Mouse (Mus musculus): ENCODE measurements at regions not wholly inside any gene's neighbourhood (a gene's known extent, or its start where the extent isn't known, plus 50 kb on each side); places are given as distances from the start of the nearest gene placed in this dataset.

GRCm38 (mm10) chr12:92294887-92295286 is 445.9 kb upstream of the Sel1l start:
- intact Hi-C loops (cut with DNase I): loop anchor here (5.0 kb wide), 2 partner anchors 103 to 223 kb away; no protein-coding TSS in a partner anchor
- DNase-seq (ENCODE audit: low spot score in 2 of 2): peak in 1 of 2 experiments; percentile 61

GRCm38 (mm10) chr12:92293341-92293720 is 444.4 kb upstream of the Sel1l start:
- no peak for DNase-seq (ENCODE audit: low spot score in 2 of 2)
- intact Hi-C loops (cut with DNase I): no loop called here

GRCm38 (mm10) chr12:92292460-92293340 is 443.7 kb upstream of the Sel1l start:
- DNase-seq (ENCODE audit: low spot score in 2 of 2): no peak
- intact Hi-C loops (cut with DNase I): no loop called here

- intact Hi-C loops (cut with DNase I): no loop called here
- DNase-seq (ENCODE audit: low spot score in 2 of 2): no peak
Measured at GRCm38 (mm10) chr12:92291490-92291889, 442.5 kb upstream of the Sel1l start.

GRCm38 (mm10) chr12:92285511-92285910 is 436.6 kb upstream of the Sel1l start:
- DNase-seq (ENCODE audit: low spot score in 2 of 2): no peak
- intact Hi-C loops (cut with DNase I): no loop called here

GRCm38 (mm10) chr12:92280470-92280869 is 431.5 kb upstream of the Sel1l start:
- no peak for DNase-seq (ENCODE audit: low spot score in 2 of 2)
- intact Hi-C loops (cut with DNase I): no loop called here

- intact Hi-C loops (cut with DNase I): no loop called here
- no peak for DNase-seq (ENCODE audit: low spot score in 2 of 2)
Measured at GRCm38 (mm10) chr12:92251962-92252361, 403.0 kb upstream of the Sel1l start.

GRCm38 (mm10) chr12:92246790-92247451 is 398.0 kb upstream of the Sel1l start:
- intact Hi-C loops (cut with DNase I): no loop called here
- peak in 1 of 2 experiments; percentile 20 for DNase-seq (ENCODE audit: low spot score in 2 of 2)

- intact Hi-C loops (cut with DNase I): no loop called here
- DNase-seq (ENCODE audit: low spot score in 2 of 2): peak in 1 of 2 experiments; percentile 55
Measured at GRCm38 (mm10) chr12:92239956-92240699, 391.2 kb upstream of the Sel1l start.

- no peak for DNase-seq (ENCODE audit: low spot score in 2 of 2)
- intact Hi-C loops (cut with DNase I): no loop called here
Measured at GRCm38 (mm10) chr12:92233650-92234408, 384.9 kb upstream of the Sel1l start.

GRCm38 (mm10) chr12:92228585-92228984 is 379.6 kb upstream of the Sel1l start:
- intact Hi-C loops (cut with DNase I): no loop called here
- no peak for DNase-seq (ENCODE audit: low spot score in 2 of 2)

- no peak for DNase-seq (ENCODE audit: low spot score in 2 of 2)
- intact Hi-C loops (cut with DNase I): no loop called here
Measured at GRCm38 (mm10) chr12:92203351-92203750, 354.4 kb upstream of the Sel1l start.

GRCm38 (mm10) chr12:92200602-92201001 is 351.6 kb upstream of the Sel1l start:
- intact Hi-C loops (cut with DNase I): no loop called here
- no peak for DNase-seq (ENCODE audit: low spot score in 2 of 2)

GRCm38 (mm10) chr12:92198738-92199477 is 350.0 kb upstream of the Sel1l start:
- intact Hi-C loops (cut with DNase I): no loop called here
- DNase-seq (ENCODE audit: low spot score in 2 of 2): no peak

GRCm38 (mm10) chr12:92193934-92194685 is 345.2 kb upstream of the Sel1l start:
- no peak for DNase-seq (ENCODE audit: low spot score in 2 of 2)
- intact Hi-C loops (cut with DNase I): loop anchor here (2.0 to 5.0 kb wide), 2 partner anchors 103 to 121 kb away; no protein-coding TSS in a partner anchor

GRCm38 (mm10) chr12:92193199-92193933 is 344.4 kb upstream of the Sel1l start:
- intact Hi-C loops (cut with DNase I): loop anchor here (2.0 to 5.0 kb wide), 2 partner anchors 104 to 121 kb away; no protein-coding TSS in a partner anchor
- DNase-seq (ENCODE audit: low spot score in 2 of 2): no peak

GRCm38 (mm10) chr12:92189022-92189421 is 340.1 kb upstream of the Sel1l start:
- intact Hi-C loops (cut with DNase I): loop anchor here (5.0 kb wide), 1 partner anchor 177 kb away; no protein-coding TSS in a partner anchor
- DNase-seq (ENCODE audit: low spot score in 2 of 2): peak in 1 of 2 experiments; percentile 50

All from left cerebral cortex, postnatal 25 days (tissue).